Mouse (Mus musculus): ENCODE measurements around the gene Gm20911.
"Not testable (repeated sequence)": the region's sequence is repeated elsewhere in the genome, so short reads cannot be mapped to it uniquely, and the experiment has no call there.

Gm20911 gene

GRCm38 (mm10) chrY:81457707-81458106, at the start of gene Gm20911:
Gm20911 (plus strand) TSS chrY:81458007.
- not testable (repeated sequence) for DNase-seq

All from thymus, postnatal 14 days (tissue).